Mouse (Mus musculus): ENCODE measurements at regions not wholly inside any gene's neighbourhood (a gene's known extent, or its start where the extent isn't known, plus 50 kb on each side); places are given as distances from the start of the nearest gene placed in this dataset.

GRCm38 (mm10) chr3:53969000-53969641 is 105.5 kb upstream of the Ufm1 start:
- DNase-seq (ENCODE audit: inconsistent age in 2 of 2, low spot score in 1 of 2), result no peak

DNA sequence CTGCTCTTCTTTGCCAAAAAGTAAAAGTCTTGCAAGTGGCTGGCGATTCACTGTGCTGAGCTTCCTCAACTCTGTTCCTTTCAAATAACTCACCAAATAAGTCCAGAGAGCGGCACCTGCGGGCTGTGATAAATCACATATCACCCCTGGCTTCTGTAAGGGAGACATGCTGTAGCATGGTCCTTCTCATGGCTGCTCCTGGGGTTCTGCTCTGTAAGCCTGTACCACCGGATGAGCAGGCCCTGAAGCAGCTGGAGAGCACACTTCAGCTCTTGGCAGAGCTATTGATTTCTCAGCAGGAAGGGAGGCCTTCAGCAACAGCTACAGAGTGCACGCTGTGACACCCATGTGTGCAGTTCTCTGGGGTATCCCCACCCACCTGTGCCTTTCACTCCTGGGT is 101.5 kb upstream of the Ufm1 start:
- no peak for DNase-seq (ENCODE audit: inconsistent age in 2 of 2, low spot score in 1 of 2)

- no peak for DNase-seq (ENCODE audit: inconsistent age in 2 of 2, low spot score in 1 of 2)
Measured at GRCm38 (mm10) chr3:53953801-53954200, 90.2 kb upstream of the Ufm1 start.

GRCm38 (mm10) chr3:53939684-53940189 is 76.1 kb upstream of the Ufm1 start:
- DNase-seq (ENCODE audit: inconsistent age in 2 of 2, low spot score in 1 of 2), result no peak

DNA sequence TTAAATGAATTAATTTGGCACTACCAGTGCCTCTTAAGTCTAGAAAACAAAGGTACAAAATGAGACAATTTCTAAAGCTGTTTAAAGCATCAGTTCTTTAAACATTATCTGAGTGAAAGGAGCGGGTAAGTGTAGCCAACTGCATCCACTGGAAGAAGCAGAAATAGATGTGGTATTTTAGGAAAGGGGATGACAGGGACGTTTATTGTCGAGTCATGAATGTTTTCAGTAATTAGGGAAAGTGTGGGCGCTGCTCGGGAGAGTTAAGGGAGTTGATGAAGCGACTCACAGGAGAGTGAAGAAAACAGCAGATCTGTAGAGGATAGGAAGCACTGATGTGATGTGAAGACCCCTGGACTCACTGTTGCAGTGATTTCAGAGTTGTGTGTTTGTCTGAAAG is 68.1 kb upstream of the Ufm1 start:
- DNase-seq (ENCODE audit: inconsistent age in 2 of 2, low spot score in 1 of 2), result no peak

- DNase-seq (ENCODE audit: inconsistent age in 2 of 2, low spot score in 1 of 2), result no peak
Measured at GRCm38 (mm10) chr3:53919941-53920340, 56.3 kb upstream of the Ufm1 start.

GRCm38 (mm10) chr3:53919541-53919940 is 55.9 kb upstream of the Ufm1 start:
- DNase-seq (ENCODE audit: inconsistent age in 2 of 2, low spot score in 1 of 2), result no peak

- DNase-seq (ENCODE audit: inconsistent age in 2 of 2, low spot score in 1 of 2), result no peak
Measured at GRCm38 (mm10) chr3:53917960-53918359, 54.3 kb upstream of the Ufm1 start.

DNA sequence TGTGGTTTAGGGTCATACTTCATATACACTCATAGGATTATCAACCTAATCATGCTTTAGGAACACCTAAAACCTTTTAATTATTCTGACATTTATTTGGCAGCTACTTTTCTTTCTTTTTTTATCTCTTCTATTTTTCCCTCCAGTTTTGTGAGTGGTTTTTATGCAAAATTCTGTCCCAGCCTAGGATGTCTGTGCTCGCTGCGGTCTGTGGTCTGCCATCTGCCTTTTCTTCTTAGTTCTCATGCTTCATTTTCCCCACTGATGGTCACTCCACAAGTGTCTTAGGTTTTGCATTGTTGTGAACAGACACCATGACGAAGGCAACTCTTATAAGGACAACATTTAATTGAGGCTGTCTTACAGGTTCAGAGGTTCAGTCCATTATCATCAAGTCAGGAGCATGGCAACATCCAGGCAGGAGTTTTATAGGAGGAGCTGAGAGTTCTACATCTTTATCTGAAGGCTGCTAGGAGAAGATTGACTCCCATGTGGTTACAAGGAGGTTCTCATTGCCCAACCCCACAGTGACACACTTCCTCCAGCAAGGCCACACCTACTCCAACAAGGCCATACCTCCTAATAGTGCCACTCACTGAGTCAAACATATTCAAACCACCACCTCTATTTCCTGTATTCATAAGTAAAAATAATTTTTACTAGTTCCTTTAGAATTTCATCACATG is 50.5 kb upstream of the Ufm1 start:
- no peak for DNase-seq (ENCODE audit: inconsistent age in 2 of 2, low spot score in 1 of 2)
